Mouse (Mus musculus): ENCODE data around the gene Atp6v1e1. TPM values are rescaled to one million over a fixed set of nuclear protein-coding genes. Genes with fewer than 3 reads are reported as not detected.

The Atp6v1e1 gene
- total and polyA plus RNA-seq, 3 experiments = 76.9 to 95.2 (median 91.6) TPM

- no peak overlapping the region for H3K4me3 ChIP-seq (replicated peaks in 1 of 3; ENCODE audit: low read depth in 2 of 3, low read length in 2 of 3, poor library complexity in 1 of 3)
- H3K36me3 ChIP-seq (replicated peaks in 1 of 2; ENCODE audit: control insufficient read depth in 1 of 2, insufficient read depth in 1 of 2, low read length in 1 of 2) = peaks cover 35 to 57% of the 10 kb centered on the region in 2 experiments
- no peak overlapping the region for H3K9ac ChIP-seq (ENCODE audit: insufficient read depth, low read depth)
- no peaks in the 10 kb centered on the region for H3K9me3 ChIP-seq (replicated peaks; ENCODE audit: low read length)
- peaks cover 0 to 5% of the 10 kb centered on the region in 2 experiments; a peak in 1 of 4 replicates for H3K4me1 ChIP-seq (ENCODE audit: control insufficient read depth in 1 of 2, insufficient read depth in 2 of 2)
- no peak overlapping the region for H3K27ac ChIP-seq (ENCODE audit: insufficient read depth, low read depth)
- H3K27me3 ChIP-seq (replicated peaks) = no peaks in the 10 kb centered on the region
- in situ Hi-C loops (cut with MboI; ENCODE audit: low pct_ligation_motif_present, low pct_unique_long_range_greater_than_20kb, low sequenced_read_pairs) = no loop called here
- no peaks in the 10 kb centered on the region for H3K79me2 ChIP-seq (replicated peaks; ENCODE audit: control insufficient read depth, extremely low read depth, insufficient read depth, poor library complexity, severe bottlenecking)
- dilution Hi-C loops (cut with MboI; ENCODE audit: extremely low pct_ligation_motif_present, extremely low pct_unique_long_range_greater_than_20kb, low sequenced_read_pairs) = no loop called here
- TF ChIP-seq HCFC1 (IDR thresholded peaks at IDR 0.05; ENCODE audit: low read depth, low read length) (no peak), CTCF (conservative IDR thresholded peaks at IDR 0.05 in 1 of 2, IDR thresholded peaks at IDR 0.05 in 1 of 2; ENCODE audit: low read depth in 2 of 2, low read length in 2 of 2) (peak in 1 of 2 experiments; percentile 40; a peak in 2 of 4 replicates), RAD21 (IDR thresholded peaks at IDR 0.05; ENCODE audit: low read depth, low read length) (peak; percentile 37), EP300 (IDR thresholded peaks at IDR 0.05; ENCODE audit: low read length) (no peak)
- no peak for DNase-seq (ENCODE audit: extremely low read depth)
- no peak overlapping the region for H3K4me2 ChIP-seq (ENCODE audit: insufficient read depth, low read depth, poor library complexity, severe bottlenecking)
These were observed 51.2 kb downstream of the Atp6v1e1 start for GRCm38 (mm10) chr6:120771366-120771765.

GRCm38 (mm10) chr6:120769972-120770371, 52.6 kb downstream of the Atp6v1e1 start:
- Histone ChIP-seq H3K9me3 (replicated peaks; ENCODE audit: low read length) (no peaks in the 10 kb centered on the region), H3K4me2 (ENCODE audit: insufficient read depth, low read depth, poor library complexity, severe bottlenecking) (no peak overlapping the region), H3K27ac (ENCODE audit: insufficient read depth, low read depth) (no peak overlapping the region), H3K36me3 (replicated peaks in 1 of 2; ENCODE audit: control insufficient read depth in 1 of 2, insufficient read depth in 1 of 2, low read length in 1 of 2) (peaks cover 38 to 62% of the 10 kb centered on the region in 2 experiments), H3K9ac (ENCODE audit: insufficient read depth, low read depth) (no peak overlapping the region), H3K79me2 (replicated peaks; ENCODE audit: control insufficient read depth, extremely low read depth, insufficient read depth, poor library complexity, severe bottlenecking) (no peaks in the 10 kb centered on the region), H3K27me3 (replicated peaks) (no peaks in the 10 kb centered on the region), H3K4me1 (ENCODE audit: control insufficient read depth in 1 of 2, insufficient read depth in 2 of 2) (peaks cover 0 to 5% of the 10 kb centered on the region in 2 experiments; a peak in 1 of 4 replicates), H3K4me3 (replicated peaks in 1 of 3; ENCODE audit: low read depth in 2 of 3, low read length in 2 of 3, poor library complexity in 1 of 3) (no peak overlapping the region)
- no peak for DNase-seq (ENCODE audit: extremely low read depth)
- dilution Hi-C loops (cut with MboI; ENCODE audit: extremely low pct_ligation_motif_present, extremely low pct_unique_long_range_greater_than_20kb, low sequenced_read_pairs) = no loop called here
- TF ChIP-seq SIN3A (IDR thresholded peaks at IDR 0.05; ENCODE audit: low read length) (no peak), RCOR1 (conservative IDR thresholded peaks at IDR 0.05; ENCODE audit: low read depth, low read length) (no peak), USF2 (conservative IDR thresholded peaks at IDR 0.05; ENCODE audit: low read depth, low read length) (no peak), SMC3 (IDR thresholded peaks at IDR 0.05; ENCODE audit: low read depth, low read length) (no peak)
- in situ Hi-C loops (cut with MboI; ENCODE audit: low pct_ligation_motif_present, low pct_unique_long_range_greater_than_20kb, low sequenced_read_pairs) = no loop called here

- no peak for DNase-seq (ENCODE audit: extremely low read depth)
- in situ Hi-C loops (cut with MboI; ENCODE audit: low pct_ligation_motif_present, low pct_unique_long_range_greater_than_20kb, low sequenced_read_pairs) (no loop called here), dilution Hi-C loops (cut with MboI; ENCODE audit: extremely low pct_ligation_motif_present, extremely low pct_unique_long_range_greater_than_20kb, low sequenced_read_pairs) (no loop called here)
- Histone ChIP-seq H3K79me2 (replicated peaks; ENCODE audit: control insufficient read depth, extremely low read depth, insufficient read depth, poor library complexity, severe bottlenecking) (no peaks in the 10 kb centered on the region; the same call in 1 of the 2 replicates), H3K4me1 (ENCODE audit: control insufficient read depth in 1 of 2, insufficient read depth in 2 of 2) (no peaks in the 10 kb centered on the region), H3K9me3 (replicated peaks; ENCODE audit: low read length) (no peaks in the 10 kb centered on the region), H3K4me2 (ENCODE audit: insufficient read depth, low read depth, poor library complexity, severe bottlenecking) (no peak overlapping the region), H3K27me3 (replicated peaks) (no peaks in the 10 kb centered on the region), H3K4me3 (replicated peaks in 1 of 3; ENCODE audit: low read depth in 2 of 3, low read length in 2 of 3, poor library complexity in 1 of 3) (no peak overlapping the region), H3K9ac (ENCODE audit: insufficient read depth, low read depth) (no peak overlapping the region), H3K27ac (ENCODE audit: insufficient read depth, low read depth) (no peak overlapping the region), H3K36me3 (replicated peaks in 1 of 2; ENCODE audit: control insufficient read depth in 1 of 2, insufficient read depth in 1 of 2, low read length in 1 of 2) (peaks cover 63 to 89% of the 10 kb centered on the region in 2 experiments)
- TF ChIP-seq ELF1 (IDR thresholded peaks at IDR 0.05; ENCODE audit: low read depth, low read length) = no peak
These were observed 61.4 kb downstream of the Atp6v1e1 start for GRCm38 (mm10) chr6:120761151-120761550.

Data from CH12.LX (cell line).